Mouse (Mus musculus) ES-Bruce4 (cell line): ENCODE results near the gene Hist1h3d. TPM values are rescaled to one million over a fixed set of nuclear protein-coding genes. Genes with fewer than 3 reads are reported as not detected.
"Not testable (repeated sequence)": the region's sequence is repeated elsewhere in the genome, so short reads cannot be mapped to it uniquely, and the experiment has no call there.

ENCODE experiments used
- H3K27ac ChIP-seq: 2 replicates; pipeline ENCODE4 v1.5.1; 2012; ENCODE audit warnings: low read length, inconsistent platforms; ENCODE audit not compliant: insufficient read depth
- H3K27me3 ChIP-seq: 2 replicates; pipeline ENCODE4 v1.6.1; 2012; ENCODE audit warnings: mild to moderate bottlenecking, low read length, inconsistent platforms; ENCODE audit not compliant: control insufficient read depth, poor library complexity, insufficient read depth, severe bottlenecking
- H3K36me3 ChIP-seq: 2 replicates; pipeline ENCODE4 v1.6.1; 2012; ENCODE audit warnings: inconsistent platforms, mild to moderate bottlenecking, low read length, moderate library complexity; ENCODE audit not compliant: control insufficient read depth, poor library complexity, insufficient read depth, severe bottlenecking
- H3K4me1 ChIP-seq: one replicate; pipeline ENCODE4 v1.8.1; 2011; ENCODE audit warnings: low read length; ENCODE audit not compliant: control insufficient read depth, insufficient read depth
- H3K4me3 ChIP-seq: 2 replicates; pipeline ENCODE4 v1.5.1; 2011; ENCODE audit warnings: low read depth, mild to moderate bottlenecking, low read length
- H3K9ac ChIP-seq: 2 replicates; pipeline ENCODE4 v1.6.1; 2012; ENCODE audit warnings: low read depth, mild to moderate bottlenecking, inconsistent platforms; ENCODE audit not compliant: poor library complexity, severe bottlenecking
- H3K9me3 ChIP-seq: replicated peaks from 2 replicates; pipeline ENCODE4 v1.6.1; 2012; ENCODE audit warnings: mild to moderate bottlenecking, low read length, inconsistent platforms; ENCODE audit not compliant: control insufficient read depth, poor library complexity, insufficient read depth, severe bottlenecking
- CTCF ChIP-seq: IDR thresholded peaks from one replicate; pipeline ENCODE4 v1.8.1; 2011; ENCODE audit warnings: low read depth, low read length
- EP300 ChIP-seq: IDR thresholded peaks from 2 replicates; pipeline ENCODE4 v1.6.1; 2011; ENCODE audit warnings: low read depth, low read length; ENCODE audit not compliant: insufficient read depth
- POLR2A ChIP-seq: IDR thresholded peaks from one replicate; pipeline ENCODE4 v1.8.1; 2011; ENCODE audit warnings: low read length; ENCODE audit not compliant: insufficient read depth
- polyA plus RNA-seq: library from polyadenylated mRNA; stranded (reverse); fragments of >200 nt; gene quantifications from 2 replicates; pipeline ENCODE4 v1.2.4, GENCODE M21; 2011; ENCODE audit warnings: low read depth; ENCODE audit not compliant: missing spikeins, insufficient read depth, insufficient read length

Gene Hist1h3d
- polyA plus RNA-seq, 1 experiment: 3.2 TPM

GRCm38 (mm10) chr13:23556906-23557305 lies 18.7 kb upstream of the Hist1h3d start:
- Histone ChIP-seq H3K4me3 (no peak overlapping the region), H3K9ac (peak overlapping the region; percentile 91), H3K27me3 (no peaks in the 10 kb centered on the region), H3K36me3 (no peaks in the 10 kb centered on the region), H3K9me3 (no peaks in the 10 kb centered on the region), H3K4me1 (no peaks in the 10 kb centered on the region), H3K27ac (peak overlapping the region; percentile 82; the same call in 1 of the 2 replicates)
- TF ChIP-seq POLR2A (no peak), EP300 (no peak), CTCF (no peak)

- H3K27ac ChIP-seq: peak overlapping the region; percentile 86
- not testable (repeated sequence) for H3K4me3 ChIP-seq, H3K9me3 ChIP-seq, H3K36me3 ChIP-seq, H3K4me1 ChIP-seq, H3K27me3 ChIP-seq, H3K9ac ChIP-seq
Observed at GRCm38 (mm10) chr13:23560699-23561098, 14.9 kb upstream of the Hist1h3d start.

GRCm38 (mm10) chr13:23561531-23561882 lies 14.1 kb upstream of the Hist1h3d start:
- H3K36me3 ChIP-seq, H3K27me3 ChIP-seq, H3K9me3 ChIP-seq, H3K4me1 ChIP-seq, H3K9ac ChIP-seq, H3K27ac ChIP-seq: not testable (repeated sequence)
- peak overlapping the region; percentile 67 for H3K4me3 ChIP-seq

GRCm38 (mm10) chr13:23561883-23562659 lies 13.5 kb upstream of the Hist1h3d start, which contains the start of gene Hist1h3e:
TSS of gene Hist1h3e (minus strand) at chr13:23562369.
- H3K4me3 ChIP-seq: peak within 1 kb of the TSS; percentile 84
- not testable (repeated sequence) for H3K27me3 ChIP-seq, H3K9me3 ChIP-seq, H3K4me1 ChIP-seq, H3K36me3 ChIP-seq
- peak within 1 kb of the TSS; percentile 97 for H3K9ac ChIP-seq
- H3K27ac ChIP-seq: peak within 1 kb of the TSS; percentile 98
- TF ChIP-seq EP300: 0 out of 2 replicates have a peak, but pooled peaks have one; percentile 29
- peak; percentile 97 for TF ChIP-seq POLR2A

GRCm38 (mm10) chr13:23562699-23563462 lies 12.7 kb upstream of the Hist1h3d start:
- H3K4me1 ChIP-seq: no peaks in the 10 kb centered on the region
- H3K9ac ChIP-seq: peak overlapping the region; percentile 97
- no peaks in the 10 kb centered on the region for H3K36me3 ChIP-seq
- peak overlapping the region; percentile 98 for H3K27ac ChIP-seq
- peak overlapping the region; percentile 84 for H3K4me3 ChIP-seq
- TF ChIP-seq EP300 (no peak), CTCF (no peak), POLR2A (no peak)
- H3K27me3 ChIP-seq: no peaks in the 10 kb centered on the region
- H3K9me3 ChIP-seq: no peaks in the 10 kb centered on the region

- Histone ChIP-seq H3K27me3 (no peaks in the 10 kb centered on the region), H3K4me1 (no peaks in the 10 kb centered on the region), H3K4me3 (no peak overlapping the region), H3K27ac (no peak overlapping the region), H3K9ac (0 out of 2 replicates have a peak overlapping the region, but pooled peaks have one; percentile 97), H3K9me3 (no peaks in the 10 kb centered on the region), H3K36me3 (no peaks in the 10 kb centered on the region)
- TF ChIP-seq EP300 (no peak), CTCF (no peak), POLR2A (no peak)
Observed at GRCm38 (mm10) chr13:23564482-23564881, 11.1 kb upstream of the Hist1h3d start.
